Mouse (Mus musculus) cerebellum, postnatal 10 days (tissue): ENCODE results near the gene Serpinb3b.
"Not testable (repeated sequence)": the region's sequence is repeated elsewhere in the genome, so short reads cannot be mapped to it uniquely, and the experiment has no call there.

Experiments used
- DNase-seq, 2 experiments: peaks; one replicate each; pipeline ENCODE4 v3.0.0; 2021; ENCODE audit warnings: mixed read lengths in 2 of 2

Serpinb3b gene

GRCm38 (mm10) chr1:107278261-107278660 lies at the start of gene Serpinb3b, which contains the start of gene Serpinb3c:
Serpinb3b (minus strand) TSS chr1:107278361.
Serpinb3c (minus strand) TSS chr1:107278371.
- DNase-seq: not testable (repeated sequence)

- peak; percentile 29 to 35 for DNase-seq
Observed at GRCm38 (mm10) chr1:107243170-107243569, 35.0 kb downstream of the Serpinb3b start.

- DNase-seq: not testable (repeated sequence)
Observed at GRCm38 (mm10) chr1:107217276-107217675, 60.9 kb downstream of the Serpinb3b start.

DNA sequence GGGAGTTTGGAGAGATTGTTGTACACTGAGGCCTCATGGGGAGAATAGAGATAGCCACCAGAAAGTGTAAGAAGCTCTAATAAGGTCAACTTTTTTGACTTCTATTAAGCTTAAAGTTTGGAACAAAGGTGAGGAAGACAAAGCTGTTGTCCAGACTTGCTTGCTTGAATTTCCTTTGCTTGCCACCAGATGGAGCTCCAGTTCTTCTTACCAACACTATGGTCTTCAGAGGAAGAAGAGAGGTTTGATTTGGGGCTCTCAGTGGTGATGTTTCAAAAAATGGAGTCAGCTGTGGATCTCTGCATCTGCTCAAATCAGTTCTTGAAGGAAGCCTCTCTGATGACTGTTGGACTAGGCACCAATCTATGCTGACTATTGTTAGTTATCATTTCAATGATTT lies 150.7 kb downstream of the Serpinb3b start:
- DNase-seq: peak; percentile 31 to 40
